Mouse (Mus musculus) limb, embryonic 14.5 days (tissue): Measurements from ENCODE around the gene Lhfpl2. TPM values are rescaled to one million over a fixed set of nuclear protein-coding genes. Genes with fewer than 3 reads are reported as not detected.

Experiments
- ATAC-seq: fragments of 200-750 bp; cut with Nextera tagmentation; 2 replicates; pipeline ENCODE4 v1.8.0; 2017; ENCODE audit warnings: low read depth, moderate number of reproducible peaks, moderate TSS enrichment; ENCODE audit not compliant: low FRiP score
- DNase-seq: peaks from one replicate; pipeline ENCODE4 v3.0.0-alpha.2; 2015; ENCODE audit warnings: low spot score
- H3K27ac ChIP-seq: fragments of 300-500 bp; sonication (generic); replicated peaks from 2 replicates; pipeline ENCODE4 v1.5.1; 2014; ENCODE audit warnings: low read depth, mild to moderate bottlenecking, low read length, moderate library complexity, mixed read lengths
- H3K27me3 ChIP-seq: fragments of 300-500 bp; sonication (generic); 2 replicates; pipeline ENCODE4 v1.6.1; 2014; ENCODE audit warnings: low read length, mixed read lengths; ENCODE audit not compliant: control insufficient read depth, insufficient read depth
- H3K36me3 ChIP-seq: fragments of 300-500 bp; sonication (generic); 2 replicates; pipeline ENCODE4 v1.6.1; 2014; ENCODE audit warnings: mild to moderate bottlenecking, low read length, moderate library complexity, mixed read lengths; ENCODE audit not compliant: control insufficient read depth, insufficient read depth
- H3K4me1 ChIP-seq: fragments of 300-500 bp; sonication (generic); 2 replicates; pipeline ENCODE4 v1.6.1; 2014; ENCODE audit warnings: antibody characterized with exemption, low read length, mixed read lengths; ENCODE audit not compliant: control insufficient read depth, insufficient read depth
- H3K4me2 ChIP-seq: fragments of 300-500 bp; sonication (generic); replicated peaks from 2 replicates; pipeline ENCODE4 v1.6.1; 2014; ENCODE audit warnings: low read depth, mild to moderate bottlenecking, low read length, moderate library complexity; ENCODE audit not compliant: severe bottlenecking
- H3K4me3 ChIP-seq: fragments of 300-500 bp; sonication (generic); replicated peaks from 2 replicates; pipeline ENCODE4 v1.5.1; 2014; ENCODE audit warnings: low read length
- H3K9ac ChIP-seq: fragments of 300-500 bp; sonication (generic); 2 replicates; pipeline ENCODE4 v1.6.1; 2014; ENCODE audit warnings: mild to moderate bottlenecking, low read depth, low read length, moderate library complexity; ENCODE audit not compliant: severe bottlenecking
- H3K9me3 ChIP-seq: fragments of 300-500 bp; sonication (generic); 2 replicates; pipeline ENCODE4 v1.6.1; 2016; ENCODE audit warnings: low read length; ENCODE audit not compliant: control insufficient read depth
- POLR2A ChIP-seq: fragments of 200-500 bp; IDR thresholded peaks from 2 replicates; pipeline ENCODE4 v1.8.0; 2012; ENCODE audit warnings: inconsistent platforms, mild to moderate bottlenecking, moderate library complexity, borderline replicate concordance; ENCODE audit not compliant: insufficient read depth, insufficient read length; ENCODE audit errors: extremely low read depth
- WGBS: fragments of 180-500 bp; shearing (Covaris S2); extraction: QIAGEN DNeasy Blood & Tissue Kit; methylation state at CpG from one replicate; pipeline ENCODE4 v1.1.7; 2014; 5-methylcytosine and 5-hydroxymethylcytosine counted together
- polyA plus RNA-seq, 2 experiments: library from polyadenylated mRNA; depleted of rRNA in 1 of 2; stranded (reverse) in 1 of 2; unstranded in 1 of 2; fragments of >200 nt; fragmentation: Nextera tagmentation in 1 of 2; extraction: Ambion mirVana in 1 of 2; gene quantifications; 2 replicates each; pipeline versions ENCODE4 v1.2.1 to v1.2.3; 2012 to 2014

The Lhfpl2 gene
- polyA plus RNA-seq, 2 experiments, result 60.5 to 69.4 TPM

DNA sequence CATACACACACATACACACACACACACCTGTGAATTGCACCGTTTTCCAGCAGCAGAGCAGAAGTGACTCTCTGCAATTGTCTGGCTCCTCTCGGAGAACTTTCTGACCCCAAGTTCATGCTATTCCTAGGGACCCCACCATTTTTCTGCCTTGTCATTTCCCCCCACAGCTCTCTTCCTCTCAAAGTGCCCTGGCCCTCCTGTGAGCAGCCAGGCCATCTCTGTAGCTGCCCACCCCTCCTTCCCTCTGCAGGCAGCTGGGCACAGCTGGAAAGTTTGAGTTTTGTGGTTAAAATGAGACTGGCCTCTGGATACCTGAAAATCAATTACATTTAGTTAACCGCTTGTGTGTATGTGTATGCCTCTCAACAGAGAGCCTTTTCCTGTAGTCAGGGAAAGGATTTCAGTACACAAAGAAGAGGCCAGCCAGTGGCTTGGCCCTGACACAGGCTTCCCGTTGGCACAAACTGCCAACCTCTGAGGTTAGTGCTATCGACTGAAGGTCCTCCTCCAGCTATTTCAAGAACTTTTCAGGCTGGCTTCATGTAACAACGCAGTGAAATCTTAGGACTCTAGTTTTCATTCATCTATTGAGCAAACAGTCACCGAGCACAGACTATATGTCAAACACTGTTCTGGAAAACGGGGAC lies 125.9 kb downstream of the Lhfpl2 start:
- DNase-seq (no peak), ATAC-seq (no peak)
- no peaks in the 10 kb centered on the region for H3K9me3 ChIP-seq
- no peak overlapping the region for H3K27ac ChIP-seq
- no peak for TF ChIP-seq POLR2A
- no peak overlapping the region for H3K4me2 ChIP-seq
- H3K4me3 ChIP-seq, result no peak overlapping the region
- no peaks in the 10 kb centered on the region for H3K27me3 ChIP-seq
- no peak overlapping the region for H3K9ac ChIP-seq
- peaks cover 27% of the 10 kb centered on the region for H3K4me1 ChIP-seq
- WGBS, result 80% methylated on average over 8 of the region's 8 CpGs
- H3K36me3 ChIP-seq, result 0 out of 2 replicates have a peak, but pooled peaks cover 3% of the 10 kb centered on the region

DNA sequence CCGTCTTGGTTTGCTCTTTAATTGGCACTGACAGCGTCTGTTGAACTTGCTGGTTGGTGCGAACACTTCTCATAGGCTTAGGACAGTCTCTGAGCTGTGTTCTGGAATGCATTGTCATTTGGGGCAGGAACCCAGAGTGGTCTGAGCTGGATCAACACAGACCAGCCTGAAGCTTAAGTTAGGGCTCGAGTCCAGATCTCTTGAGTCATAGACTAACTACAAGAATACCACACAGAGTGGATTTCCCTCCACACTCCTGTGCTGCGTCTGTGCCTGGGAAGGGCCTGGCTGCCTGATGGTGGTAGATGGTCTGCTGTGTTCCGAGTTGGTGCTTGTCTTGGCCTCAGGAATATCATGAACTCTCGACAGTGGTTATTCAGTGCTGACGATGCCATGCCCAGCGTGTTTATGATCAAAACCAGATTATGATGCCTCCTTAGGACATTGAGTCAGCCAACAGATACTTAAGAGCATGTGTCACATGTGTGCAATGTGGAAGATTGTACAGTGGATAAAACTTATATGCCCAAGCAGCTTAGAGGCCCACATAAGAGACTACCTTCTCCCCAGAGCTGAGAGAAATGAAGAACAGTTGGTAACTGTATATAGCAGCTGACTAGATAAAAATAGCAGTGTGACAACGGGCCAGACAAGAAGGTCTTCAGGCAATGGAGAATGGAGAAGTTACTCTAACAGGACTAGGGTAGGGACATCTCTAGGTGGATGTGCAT lies 127.3 kb downstream of the Lhfpl2 start:
- H3K4me3 ChIP-seq, result no peak overlapping the region
- no peak overlapping the region for H3K27ac ChIP-seq
- no peak overlapping the region for H3K9ac ChIP-seq
- no peak for TF ChIP-seq POLR2A
- H3K4me2 ChIP-seq, result no peak overlapping the region
- no peaks in the 10 kb centered on the region for H3K9me3 ChIP-seq
- H3K36me3 ChIP-seq, result 0 out of 2 replicates have a peak, but pooled peaks cover 1% of the 10 kb centered on the region
- ATAC-seq (no peak), DNase-seq (no peak)
- H3K27me3 ChIP-seq, result no peaks in the 10 kb centered on the region
- 79% methylated on average over 10 of the region's 10 CpGs for WGBS
- H3K4me1 ChIP-seq, result peaks cover 25% of the 10 kb centered on the region

DNA sequence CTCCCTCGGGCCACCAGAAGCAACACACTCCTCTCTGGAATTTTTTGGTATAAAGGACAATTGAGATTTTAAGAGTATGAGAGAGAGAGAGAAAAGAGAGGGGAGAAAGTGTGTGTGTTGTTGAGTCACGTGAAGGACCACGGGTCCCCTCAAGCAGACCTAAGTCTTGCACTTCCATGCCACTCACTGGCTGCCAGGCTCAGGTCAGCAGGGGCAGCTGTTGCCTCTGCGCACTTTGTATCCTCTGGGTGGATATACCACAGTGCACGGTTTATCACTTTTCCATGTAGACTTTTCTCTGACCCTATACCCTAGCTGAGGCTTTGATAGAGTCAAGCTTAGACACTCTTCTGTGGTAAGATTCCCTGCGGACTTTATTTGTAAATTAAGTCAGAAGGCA lies 128.0 kb downstream of the Lhfpl2 start:
- Histone ChIP-seq H3K27me3 (no peaks in the 10 kb centered on the region), H3K4me1 (peaks cover 29% of the 10 kb centered on the region), H3K4me2 (no peak overlapping the region), H3K9me3 (no peaks in the 10 kb centered on the region), H3K9ac (no peak overlapping the region), H3K4me3 (no peak overlapping the region), H3K27ac (no peak overlapping the region), H3K36me3 (no peaks in the 10 kb centered on the region)
- WGBS, result 82% methylated on average over 5 of the region's 6 CpGs
- no peak for DNase-seq
- no peak for ATAC-seq
- no peak for TF ChIP-seq POLR2A

DNA sequence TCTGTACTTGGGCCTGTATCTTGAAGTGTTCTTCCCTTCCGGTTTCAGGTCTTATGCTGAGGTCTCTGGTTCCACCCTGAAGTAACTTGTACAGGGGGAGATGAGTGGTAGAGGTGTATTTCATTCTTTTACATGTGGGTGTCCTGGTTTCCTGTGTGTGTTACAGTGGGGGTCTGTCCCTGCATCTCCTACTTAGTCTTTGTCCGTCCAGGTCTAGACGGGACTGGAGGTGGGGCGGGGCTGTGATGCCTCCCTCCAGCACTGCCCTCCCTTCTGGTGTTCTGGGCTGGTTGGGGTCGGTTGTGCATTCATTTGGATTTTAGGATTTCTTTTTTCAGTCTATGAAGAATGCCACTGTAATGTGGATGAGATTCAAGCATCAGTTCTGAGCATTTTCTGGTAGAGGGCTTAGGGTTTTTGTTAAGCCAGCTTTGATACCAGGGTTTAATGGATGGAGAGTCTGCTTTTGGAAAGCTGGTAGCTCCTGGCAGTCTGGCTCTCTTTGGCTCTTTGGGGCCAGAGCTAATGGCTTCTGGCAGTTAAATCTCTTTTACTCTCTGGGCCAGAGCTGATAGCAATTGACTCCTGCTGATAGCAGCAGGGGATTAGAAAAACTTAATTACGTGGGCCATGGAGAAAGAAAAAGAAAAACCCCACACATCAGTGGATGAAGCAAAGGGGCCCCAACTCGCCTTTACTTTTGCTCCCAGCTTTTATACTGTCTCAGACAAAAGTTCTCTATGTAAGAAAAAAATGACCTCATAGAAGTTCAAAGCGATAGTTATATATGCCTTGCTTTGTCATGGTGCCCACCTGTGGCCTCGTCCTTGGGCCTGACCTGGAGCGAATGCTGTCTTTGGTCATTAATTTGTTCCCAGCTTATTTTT lies 130.8 kb downstream of the Lhfpl2 start:
- H3K4me2 ChIP-seq, result no peak overlapping the region
- no peak for TF ChIP-seq POLR2A
- H3K4me1 ChIP-seq, result peaks cover 29% of the 10 kb centered on the region
- H3K27ac ChIP-seq, result no peak overlapping the region
- H3K4me3 ChIP-seq, result no peak overlapping the region
- 39% methylated on average over 10 of the region's 10 CpGs for WGBS
- DNase-seq (no peak), ATAC-seq (no peak)
- peaks cover 14% of the 10 kb centered on the region; the same call in 1 of the 2 replicates for H3K36me3 ChIP-seq
- no peaks in the 10 kb centered on the region for H3K9me3 ChIP-seq
- H3K9ac ChIP-seq, result no peak overlapping the region
- no peaks in the 10 kb centered on the region for H3K27me3 ChIP-seq

DNA sequence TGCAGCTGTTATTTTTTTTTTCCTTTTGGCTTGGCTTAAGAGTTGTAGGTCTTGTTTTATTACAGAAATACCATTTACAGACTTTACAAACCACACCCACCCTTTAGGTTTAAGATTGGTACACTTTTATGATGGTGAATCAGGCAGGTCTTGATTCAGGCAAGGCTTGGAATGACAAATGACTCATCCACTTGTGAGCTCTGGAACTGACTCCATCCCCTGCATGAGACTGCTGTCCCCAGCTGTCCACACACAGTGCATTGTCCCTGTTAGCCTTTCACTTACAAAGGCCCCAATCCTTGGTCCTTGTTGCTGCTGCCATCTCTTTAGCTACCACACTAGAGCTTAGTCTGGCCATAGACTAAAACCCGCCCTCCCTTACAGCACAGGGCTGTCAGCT lies 132.8 kb downstream of the Lhfpl2 start:
- 89% methylated on average over 1 of the region's 1 CpGs for WGBS
- Histone ChIP-seq H3K27ac (no peak overlapping the region), H3K4me2 (no peak overlapping the region), H3K27me3 (no peaks in the 10 kb centered on the region), H3K9me3 (no peaks in the 10 kb centered on the region), H3K9ac (no peak overlapping the region), H3K4me3 (no peak overlapping the region), H3K4me1 (peaks cover 21% of the 10 kb centered on the region; the same call in 1 of the 2 replicates), H3K36me3 (peaks cover 21% of the 10 kb centered on the region)
- DNase-seq, result no peak
- no peak for TF ChIP-seq POLR2A
- no peak for ATAC-seq
